Mouse (Mus musculus) spleen, adult 2 months (tissue): ENCODE measurements around the gene Maco1. TPM values are rescaled to one million over a fixed set of nuclear protein-coding genes. Genes with fewer than 3 reads are reported as not detected.
"Not testable (repeated sequence)": the region's sequence is repeated elsewhere in the genome, so short reads cannot be mapped to it uniquely, and the experiment has no call there.

Source experiments
- DNase-seq, 2 experiments: peaks; one replicate each; pipeline versions ENCODE4 v3.0.0 to v3.0.0-alpha.2; 2012 to 2021; ENCODE audit warnings: low spot score in 2 of 2, low read depth in 1 of 2
- H3K27ac ChIP-seq: fragments of 200-500 bp; 2 replicates; pipeline ENCODE4 v1.5.1; 2012; ENCODE audit warnings: low read length, inconsistent platforms; ENCODE audit not compliant: insufficient read depth
- H3K27me3 ChIP-seq: fragments of 200-500 bp; 2 replicates; pipeline ENCODE4 v1.6.1; 2012; ENCODE audit warnings: mild to moderate bottlenecking, moderate library complexity, low read length, inconsistent platforms; ENCODE audit not compliant: control insufficient read depth, insufficient read depth
- H3K36me3 ChIP-seq: fragments of 200-500 bp; 2 replicates; pipeline ENCODE4 v1.6.1; 2012; ENCODE audit warnings: mild to moderate bottlenecking, low read length, inconsistent platforms; ENCODE audit not compliant: control insufficient read depth, insufficient read depth
- H3K4me1 ChIP-seq: fragments of 200-500 bp; 2 replicates; pipeline ENCODE4 v1.6.1; 2011; ENCODE audit warnings: inconsistent platforms; ENCODE audit not compliant: control insufficient read depth, insufficient read depth, insufficient read length
- H3K4me3 ChIP-seq: fragments of 200-500 bp; 2 replicates; pipeline ENCODE4 v1.5.1; 2011; ENCODE audit warnings: mild to moderate bottlenecking, inconsistent platforms; ENCODE audit not compliant: insufficient read depth, insufficient read length; ENCODE audit errors: extremely low read depth
- CTCF ChIP-seq: fragments of 200-500 bp; IDR thresholded peaks from 2 replicates; pipeline ENCODE4 v1.5.1; 2011; ENCODE audit warnings: mild to moderate bottlenecking, inconsistent platforms; ENCODE audit not compliant: insufficient read depth, insufficient read length, insufficient replicate concordance; ENCODE audit errors: extremely low read depth
- POLR2A ChIP-seq: fragments of 200-500 bp; IDR thresholded peaks from 2 replicates; pipeline ENCODE4 v1.6.1; 2011; ENCODE audit warnings: low read depth, low read length, inconsistent platforms
- WGBS: fragments of 180-500 bp; shearing (Covaris S2); methylation state at CpG from one replicate; pipeline ENCODE4 v1.1.7; 2018; 5-methylcytosine and 5-hydroxymethylcytosine counted together
- polyA plus RNA-seq: library from polyadenylated mRNA; depleted of rRNA; stranded (reverse); fragments of >200 nt; gene quantifications from 2 replicates; pipeline ENCODE4 v1.2.3, GENCODE M21; 2012

Gene Maco1
- polyA plus RNA-seq, 1 experiment: 6.5 TPM

- Histone ChIP-seq H3K36me3 (no peaks in the 10 kb centered on the region), H3K4me1 (peaks cover 4% of the 10 kb centered on the region; the same call in 1 of the 2 replicates), H3K4me3 (no peak overlapping the region), H3K27me3 (no peaks in the 10 kb centered on the region), H3K27ac (no peak overlapping the region)
- 86% methylated on average over 4 of the region's 4 CpGs for WGBS
- TF ChIP-seq POLR2A: no peak
- TF ChIP-seq CTCF: no peak
- DNase-seq: no peak
Observed at GRCm38 (mm10) chr4:134843566-134843965, 9.6 kb downstream of the Maco1 start.

- no peak overlapping the region for H3K4me3 ChIP-seq
- no peaks in the 10 kb centered on the region for H3K36me3 ChIP-seq
- no peak overlapping the region for H3K27ac ChIP-seq
- H3K27me3 ChIP-seq: no peaks in the 10 kb centered on the region
- no peak for TF ChIP-seq CTCF
- TF ChIP-seq POLR2A: no peak
- whole genome bisulfite sequencing: 84% methylated on average over 1 of the region's 1 CpGs
- no peak for DNase-seq
- H3K4me1 ChIP-seq: peaks cover 14% of the 10 kb centered on the region
Observed at GRCm38 (mm10) chr4:134840231-134840630, 12.9 kb downstream of the Maco1 start.

- H3K27me3 ChIP-seq, H3K4me3 ChIP-seq, H3K36me3 ChIP-seq, H3K27ac ChIP-seq, DNase-seq: not testable (repeated sequence)
- 87% methylated on average over 3 of the region's 3 CpGs for WGBS
- peaks cover 14% of the 10 kb centered on the region for H3K4me1 ChIP-seq
Observed at GRCm38 (mm10) chr4:134838706-134839105, 14.4 kb downstream of the Maco1 start.

GRCm38 (mm10) chr4:134838221-134838620, 14.9 kb downstream of the Maco1 start:
- no peak for TF ChIP-seq CTCF
- TF ChIP-seq POLR2A: no peak
- no peak for DNase-seq
- Histone ChIP-seq H3K4me1 (peaks cover 14% of the 10 kb centered on the region), H3K36me3 (no peaks in the 10 kb centered on the region; the same call in 1 of the 2 replicates), H3K27me3 (no peaks in the 10 kb centered on the region), H3K4me3 (no peak overlapping the region), H3K27ac (no peak overlapping the region)
- WGBS: 23% methylated on average over 1 of the region's 1 CpGs

GRCm38 (mm10) chr4:134835486-134835885, 17.7 kb downstream of the Maco1 start:
- TF ChIP-seq CTCF: no peak
- TF ChIP-seq POLR2A: no peak
- peaks cover 7% of the 10 kb centered on the region for H3K36me3 ChIP-seq

GRCm38 (mm10) chr4:134831934-134832333, 21.2 kb downstream of the Maco1 start:
- no peak overlapping the region for H3K27ac ChIP-seq
- 95% methylated on average over 3 of the region's 3 CpGs for WGBS
- peaks cover 2% of the 10 kb centered on the region for H3K4me1 ChIP-seq
- peaks cover 16% of the 10 kb centered on the region for H3K36me3 ChIP-seq
- no peak for DNase-seq
- TF ChIP-seq POLR2A: no peak
- TF ChIP-seq CTCF: no peak
- no peaks in the 10 kb centered on the region for H3K27me3 ChIP-seq
- H3K4me3 ChIP-seq: no peak overlapping the region

More at GRCm38 (mm10) chr4:134835486-134835885, 17.7 kb downstream of the Maco1 start:
- 85% methylated on average over 4 of the region's 4 CpGs for WGBS
- no peaks in the 10 kb centered on the region for H3K27me3 ChIP-seq
- H3K27ac ChIP-seq: no peak overlapping the region
- H3K4me1 ChIP-seq: peaks cover 10% of the 10 kb centered on the region
- no peak overlapping the region for H3K4me3 ChIP-seq
- DNase-seq: no peak

- DNase-seq: no peak
- Histone ChIP-seq H3K4me1 (no peaks in the 10 kb centered on the region; the same call in 1 of the 2 replicates), H3K36me3 (peaks cover 15% of the 10 kb centered on the region), H3K27ac (no peak overlapping the region), H3K4me3 (no peak overlapping the region), H3K27me3 (no peaks in the 10 kb centered on the region)
- TF ChIP-seq POLR2A: no peak
- no peak for TF ChIP-seq CTCF
- WGBS: 86% methylated on average over 11 of the region's 11 CpGs
Observed at GRCm38 (mm10) chr4:134827806-134828205, 25.3 kb downstream of the Maco1 start.
